Mouse (Mus musculus) T-helper 2 cell (primary cell): ENCODE data around the gene Eva1a.

Source experiments
- in situ Hi-C: fragments of 300-600 bp; cut with MboI, MseI; formaldehyde crosslinking; loops from one replicate; pipeline ENCODE4 v1.15.1; 2025; ENCODE audit warnings: high pct_unique_total_duplicates

The Eva1a gene

DNA sequence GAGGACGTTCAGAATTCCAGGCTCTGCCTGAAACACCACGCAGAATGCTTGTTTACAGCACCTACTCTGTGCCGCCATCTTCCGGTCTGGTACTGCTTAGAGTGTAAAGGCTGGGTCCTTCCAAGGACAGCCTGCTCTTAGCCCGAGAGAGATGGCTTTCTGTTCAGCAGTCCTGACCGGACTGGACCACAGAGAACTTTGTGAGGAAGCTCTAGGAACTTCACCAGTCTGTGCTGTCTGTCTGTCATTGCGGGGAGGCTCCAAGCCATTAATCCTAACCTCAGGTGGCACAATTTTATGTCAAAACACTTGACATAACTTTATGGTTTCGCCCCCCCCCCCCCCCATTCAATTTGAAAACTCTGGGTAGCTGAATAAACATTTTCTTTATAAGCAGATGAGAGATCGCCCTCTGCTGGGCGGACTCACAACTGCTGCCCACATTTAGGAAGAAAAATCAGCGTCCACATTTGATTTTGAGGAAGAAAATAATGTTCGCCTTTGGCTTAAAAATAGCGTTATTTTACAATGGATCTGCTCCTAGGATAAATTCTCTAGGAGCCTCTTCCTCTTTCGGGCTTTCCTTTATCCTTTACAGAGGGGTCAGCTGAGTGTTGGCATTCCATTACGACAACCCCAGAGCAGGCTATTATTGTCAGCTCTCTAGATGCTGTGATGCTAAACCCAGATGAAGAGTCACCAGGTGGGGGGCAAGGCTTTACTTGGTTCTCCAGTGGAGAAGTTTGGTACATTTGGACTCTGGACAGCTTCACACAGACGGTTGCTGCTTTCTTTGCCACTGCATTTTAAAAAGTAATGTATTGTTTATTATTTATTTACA is 78.7 kb downstream of the Eva1a start:
- in situ Hi-C loops = loop anchor here (5.0 kb wide), 1 partner anchor 132 kb away; no protein-coding TSS in a partner anchor

GRCm38 (mm10) chr6:82125134-82125533 is 84.3 kb downstream of the Eva1a start:
- in situ Hi-C loops = no loop called here

DNA sequence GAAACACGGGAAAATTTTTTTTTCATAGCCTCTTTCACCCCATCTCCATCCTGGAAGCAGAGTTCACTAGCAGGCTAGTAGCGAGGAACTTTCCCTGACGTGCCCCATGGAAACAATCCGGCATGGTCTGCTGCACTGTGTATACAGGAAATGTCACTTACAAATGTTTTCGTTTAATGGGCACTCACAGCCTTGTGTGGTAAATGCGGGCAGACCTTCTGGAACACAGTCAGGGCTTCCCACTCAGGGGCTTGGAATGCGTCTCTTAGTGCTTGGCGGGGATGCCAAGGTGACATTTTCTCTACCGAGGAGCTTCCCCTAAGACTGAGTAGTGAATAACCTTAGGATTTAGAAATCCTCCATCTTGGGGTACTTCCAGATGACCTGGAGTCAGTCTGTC is 87.0 kb downstream of the Eva1a start:
- in situ Hi-C loops = no loop called here

GRCm38 (mm10) chr6:82129630-82130217 is 88.9 kb downstream of the Eva1a start:
- in situ Hi-C loops = no loop called here

- in situ Hi-C loops = no loop called here
Observed at GRCm38 (mm10) chr6:82132876-82133591, 92.2 kb downstream of the Eva1a start.

DNA sequence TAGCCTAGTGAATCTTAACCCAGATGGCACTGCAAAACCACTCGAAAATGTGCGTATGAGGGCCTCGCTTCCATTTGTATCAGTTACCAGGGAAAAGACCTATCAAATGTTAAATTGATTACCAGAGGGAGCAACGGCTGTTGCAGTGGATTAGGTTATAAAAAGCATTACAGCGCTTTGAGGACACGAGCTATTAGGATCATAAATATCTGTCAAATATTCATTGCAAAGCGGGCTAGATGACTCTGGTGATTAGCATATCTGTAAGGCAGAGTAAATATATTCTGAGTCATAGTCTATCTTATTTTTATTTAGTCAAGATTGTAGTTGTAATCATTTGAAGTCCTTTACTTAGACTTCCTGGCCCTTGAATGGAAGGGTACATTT is 92.7 kb downstream of the Eva1a start:
- in situ Hi-C loops = no loop called here

- in situ Hi-C loops = no loop called here
Observed at GRCm38 (mm10) chr6:82135959-82136712, 95.3 kb downstream of the Eva1a start.
